Mouse (Mus musculus) heart, embryonic 13.5 days (tissue): ENCODE data around the gene Gsap. TPM values are rescaled to one million over a fixed set of nuclear protein-coding genes. Genes with fewer than 3 reads are reported as not detected.

Source experiments
- ATAC-seq: fragments of 200-750 bp; cut with Nextera tagmentation; 2 replicates; pipeline ENCODE4 v1.8.0; 2017; ENCODE audit warnings: moderate TSS enrichment; ENCODE audit not compliant: insufficient number of reproducible peaks, low FRiP score, low TSS enrichment; ENCODE audit errors: extremely low read depth
- H3K27ac ChIP-seq: fragments of 300-500 bp; sonication (generic); replicated peaks from 2 replicates; pipeline ENCODE4 v1.5.1; 2015; ENCODE audit warnings: moderate library complexity, mild to moderate bottlenecking, inconsistent platforms
- H3K27me3 ChIP-seq: fragments of 300-500 bp; sonication (generic); replicated peaks from 2 replicates; pipeline ENCODE4 v1.6.1; 2015; ENCODE audit warnings: mild to moderate bottlenecking, inconsistent platforms
- H3K36me3 ChIP-seq: fragments of 300-500 bp; sonication (generic); 2 replicates; pipeline ENCODE4 v1.6.1; 2015; ENCODE audit warnings: mild to moderate bottlenecking, inconsistent platforms
- H3K4me1 ChIP-seq: fragments of 300-500 bp; sonication (generic); 2 replicates; pipeline ENCODE4 v1.6.1; 2015; ENCODE audit warnings: inconsistent platforms
- H3K4me2 ChIP-seq: fragments of 300-500 bp; sonication (generic); 2 replicates; pipeline ENCODE4 v1.6.1; 2015; ENCODE audit warnings: inconsistent platforms, mild to moderate bottlenecking, moderate library complexity
- H3K4me3 ChIP-seq: fragments of 300-500 bp; sonication (generic); 2 replicates; pipeline ENCODE4 v1.5.1; 2015; ENCODE audit warnings: moderate library complexity, mild to moderate bottlenecking, inconsistent platforms
- H3K9ac ChIP-seq: fragments of 300-500 bp; sonication (generic); 2 replicates; pipeline ENCODE4 v1.6.1; 2015; ENCODE audit warnings: inconsistent platforms, mild to moderate bottlenecking, moderate library complexity
- H3K9me3 ChIP-seq: fragments of 300-500 bp; sonication (generic); 2 replicates; pipeline ENCODE4 v1.6.1; 2016; ENCODE audit warnings: inconsistent platforms
- WGBS: fragments of 180-500 bp; shearing (Covaris S2); methylation state at CpG from one replicate; pipeline ENCODE4 v1.1.7; 2015; ENCODE audit warnings: mixed read lengths; 5-methylcytosine and 5-hydroxymethylcytosine counted together
- polyA plus RNA-seq: library from polyadenylated mRNA; unstranded; fragments of >200 nt; fragmentation: Nextera tagmentation; extraction: Ambion mirVana; gene quantifications from 2 replicates; pipeline ENCODE4 v1.2.1, GENCODE M21; 2015

Gsap gene
- polyA plus RNA-seq, 1 experiment from 2014 or later: 0.55 TPM

GRCm38 (mm10) chr5:21217453-21218294 is 31.6 kb downstream of the Gsap start:
- no peaks in the 10 kb centered on the region for H3K27me3 ChIP-seq
- no peak overlapping the region for H3K4me2 ChIP-seq
- H3K4me3 ChIP-seq: no peak overlapping the region
- WGBS: 57% methylated on average over 14 of the region's 14 CpGs
- no peak for ATAC-seq
- H3K27ac ChIP-seq: no peak overlapping the region
- H3K36me3 ChIP-seq: no peaks in the 10 kb centered on the region
- no peak overlapping the region for H3K9ac ChIP-seq
- no peaks in the 10 kb centered on the region for H3K9me3 ChIP-seq
- H3K4me1 ChIP-seq: peaks cover 7% of the 10 kb centered on the region

- no peak for ATAC-seq
- no peak overlapping the region for H3K27ac ChIP-seq
- H3K36me3 ChIP-seq: no peaks in the 10 kb centered on the region
- H3K4me2 ChIP-seq: no peak overlapping the region
- 86% methylated on average over 6 of the region's 6 CpGs for WGBS
- H3K27me3 ChIP-seq: no peaks in the 10 kb centered on the region
- no peaks in the 10 kb centered on the region for H3K9me3 ChIP-seq
- no peaks in the 10 kb centered on the region for H3K4me1 ChIP-seq
- no peak overlapping the region for H3K4me3 ChIP-seq
- no peak overlapping the region for H3K9ac ChIP-seq
Observed at GRCm38 (mm10) chr5:21232876-21233275, 46.8 kb downstream of the Gsap start.

- no peaks in the 10 kb centered on the region for H3K36me3 ChIP-seq
- H3K9me3 ChIP-seq: 0 out of 2 replicates have a peak, but pooled peaks cover 3% of the 10 kb centered on the region
- H3K9ac ChIP-seq: no peak overlapping the region
- WGBS: 74% methylated on average over 1 of the region's 1 CpGs
- no peaks in the 10 kb centered on the region for H3K4me1 ChIP-seq
- no peak overlapping the region for H3K27ac ChIP-seq
- H3K4me2 ChIP-seq: no peak overlapping the region
- no peaks in the 10 kb centered on the region for H3K27me3 ChIP-seq
- no peak overlapping the region for H3K4me3 ChIP-seq
- no peak for ATAC-seq
Observed at GRCm38 (mm10) chr5:21244575-21244974, 58.5 kb downstream of the Gsap start.

GRCm38 (mm10) chr5:21245241-21245640 is 59.2 kb downstream of the Gsap start:
- no peaks in the 10 kb centered on the region for H3K27me3 ChIP-seq
- H3K4me3 ChIP-seq: no peak overlapping the region
- no peak overlapping the region for H3K4me2 ChIP-seq
- ATAC-seq: no peak
- 0 out of 2 replicates have a peak, but pooled peaks cover 3% of the 10 kb centered on the region for H3K9me3 ChIP-seq
- 74% methylated on average over 1 of the region's 1 CpGs for whole genome bisulfite sequencing
- no peaks in the 10 kb centered on the region for H3K36me3 ChIP-seq
- no peak overlapping the region for H3K9ac ChIP-seq
- H3K27ac ChIP-seq: no peak overlapping the region
- no peaks in the 10 kb centered on the region for H3K4me1 ChIP-seq

GRCm38 (mm10) chr5:21246794-21247193 is 60.7 kb downstream of the Gsap start:
- no peak for ATAC-seq
- Histone ChIP-seq H3K4me3 (no peak overlapping the region), H3K4me1 (no peaks in the 10 kb centered on the region), H3K36me3 (no peaks in the 10 kb centered on the region), H3K4me2 (no peak overlapping the region), H3K9me3 (0 out of 2 replicates have a peak, but pooled peaks cover 3% of the 10 kb centered on the region), H3K9ac (no peak overlapping the region), H3K27ac (no peak overlapping the region), H3K27me3 (no peaks in the 10 kb centered on the region)
- 62% methylated on average over 6 of the region's 6 CpGs for WGBS

GRCm38 (mm10) chr5:21247916-21248315 is 61.9 kb downstream of the Gsap start:
- Histone ChIP-seq H3K9me3 (no peaks in the 10 kb centered on the region), H3K4me2 (no peak overlapping the region), H3K4me1 (no peaks in the 10 kb centered on the region), H3K4me3 (no peak overlapping the region), H3K27ac (no peak overlapping the region), H3K9ac (no peak overlapping the region), H3K27me3 (no peaks in the 10 kb centered on the region), H3K36me3 (no peaks in the 10 kb centered on the region)
- ATAC-seq: no peak
- 59% methylated on average over 2 of the region's 2 CpGs for WGBS

- H3K9ac ChIP-seq: no peak overlapping the region
- ATAC-seq: no peak
- H3K4me1 ChIP-seq: no peaks in the 10 kb centered on the region
- H3K27ac ChIP-seq: no peak overlapping the region
- no peaks in the 10 kb centered on the region for H3K36me3 ChIP-seq
- H3K4me3 ChIP-seq: no peak overlapping the region
- H3K4me2 ChIP-seq: no peak overlapping the region
- 46% methylated on average over 5 of the region's 5 CpGs for whole genome bisulfite sequencing
- no peaks in the 10 kb centered on the region for H3K27me3 ChIP-seq
- H3K9me3 ChIP-seq: no peaks in the 10 kb centered on the region
Observed at GRCm38 (mm10) chr5:21248834-21249233, 62.8 kb downstream of the Gsap start.

- no peak overlapping the region for H3K4me3 ChIP-seq
- no peaks in the 10 kb centered on the region for H3K9me3 ChIP-seq
- no peaks in the 10 kb centered on the region for H3K36me3 ChIP-seq
- no peak overlapping the region for H3K27ac ChIP-seq
- no peak overlapping the region for H3K9ac ChIP-seq
- H3K27me3 ChIP-seq: no peaks in the 10 kb centered on the region
- peaks cover 3% of the 10 kb centered on the region; the same call in 1 of the 2 replicates for H3K4me1 ChIP-seq
- no peak for ATAC-seq
- WGBS: 83% methylated on average over 12 of the region's 12 CpGs
- no peak overlapping the region for H3K4me2 ChIP-seq
Observed at GRCm38 (mm10) chr5:21254731-21255525, 68.9 kb downstream of the Gsap start.

- H3K27me3 ChIP-seq: no peaks in the 10 kb centered on the region
- H3K27ac ChIP-seq: no peak overlapping the region
- H3K9ac ChIP-seq: no peak overlapping the region
- no peak overlapping the region for H3K4me2 ChIP-seq
- no peak overlapping the region for H3K4me3 ChIP-seq
- no peak for ATAC-seq
- H3K36me3 ChIP-seq: no peaks in the 10 kb centered on the region
- peaks cover 3% of the 10 kb centered on the region; the same call in 1 of the 2 replicates for H3K4me1 ChIP-seq
- WGBS: 69% methylated on average over 5 of the region's 5 CpGs
- no peaks in the 10 kb centered on the region for H3K9me3 ChIP-seq
Observed at GRCm38 (mm10) chr5:21255551-21256132, 69.6 kb downstream of the Gsap start.

GRCm38 (mm10) chr5:21257126-21257525 is 71.1 kb downstream of the Gsap start:
- H3K9ac ChIP-seq: no peak overlapping the region
- ATAC-seq: no peak

GRCm38 (mm10) chr5:21257806-21258205 is 71.8 kb downstream of the Gsap start:
- Histone ChIP-seq H3K9ac (no peak overlapping the region), H3K27ac (no peak overlapping the region), H3K4me2 (no peak overlapping the region), H3K4me3 (no peak overlapping the region), H3K4me1 (peaks cover 13% of the 10 kb centered on the region), H3K9me3 (no peaks in the 10 kb centered on the region), H3K27me3 (no peaks in the 10 kb centered on the region), H3K36me3 (no peaks in the 10 kb centered on the region)
- 67% methylated on average over 6 of the region's 6 CpGs for WGBS
- ATAC-seq: no peak

More at GRCm38 (mm10) chr5:21257126-21257525, 71.1 kb downstream of the Gsap start:
- Histone ChIP-seq H3K27ac (no peak overlapping the region), H3K4me3 (no peak overlapping the region), H3K9me3 (no peaks in the 10 kb centered on the region), H3K36me3 (no peaks in the 10 kb centered on the region), H3K27me3 (no peaks in the 10 kb centered on the region), H3K4me2 (no peak overlapping the region), H3K4me1 (peaks cover 13% of the 10 kb centered on the region)
- WGBS: 46% methylated on average over 4 of the region's 4 CpGs
